Mouse (Mus musculus) erythroblast, embryonic 14.5 days (primary cell): ENCODE data around the gene Itpk1. TPM values are rescaled to one million over a fixed set of nuclear protein-coding genes. Genes with fewer than 3 reads are reported as not detected.

Experiments used
- H3K27me3 ChIP-seq: 2 replicates; pipeline ENCODE4 v1.6.1; 2012; ENCODE audit warnings: inconsistent platforms; ENCODE audit not compliant: control insufficient read depth
- H3K36me3 ChIP-seq: 2 replicates; pipeline ENCODE4 v1.6.1; 2012; ENCODE audit warnings: mild to moderate bottlenecking, inconsistent platforms; ENCODE audit not compliant: control insufficient read depth
- H3K4me1 ChIP-seq: 2 replicates; pipeline ENCODE4 v1.6.1; 2012; ENCODE audit warnings: inconsistent platforms; ENCODE audit not compliant: control insufficient read depth
- H3K4me3 ChIP-seq: replicated peaks from 2 replicates; pipeline ENCODE3; 2012; ENCODE audit warnings: moderate library complexity, mild to moderate bottlenecking, inconsistent platforms
- H3K9me3 ChIP-seq: 2 replicates; pipeline ENCODE4 v1.6.1; 2012; ENCODE audit warnings: low read length, inconsistent platforms, mixed read lengths; ENCODE audit not compliant: control insufficient read depth
- GATA1 ChIP-seq: IDR thresholded peaks from 2 replicates; pipeline ENCODE4 v1.6.1; 2012; ENCODE audit warnings: low read length, inconsistent platforms, mixed read lengths
- TAL1 ChIP-seq: IDR thresholded peaks from 3 replicates; pipeline ENCODE4 v1.6.1; 2012; ENCODE audit warnings: low read length, inconsistent platforms, mixed read lengths
- polyA plus RNA-seq: library from polyadenylated mRNA; stranded (reverse); fragments of >175 nt; gene quantifications from 2 replicates; pipeline ENCODE4 v1.2.3, GENCODE M21; 2012

Gene Itpk1
- polyA plus RNA-seq, 1 experiment: 0.24 TPM

DNA sequence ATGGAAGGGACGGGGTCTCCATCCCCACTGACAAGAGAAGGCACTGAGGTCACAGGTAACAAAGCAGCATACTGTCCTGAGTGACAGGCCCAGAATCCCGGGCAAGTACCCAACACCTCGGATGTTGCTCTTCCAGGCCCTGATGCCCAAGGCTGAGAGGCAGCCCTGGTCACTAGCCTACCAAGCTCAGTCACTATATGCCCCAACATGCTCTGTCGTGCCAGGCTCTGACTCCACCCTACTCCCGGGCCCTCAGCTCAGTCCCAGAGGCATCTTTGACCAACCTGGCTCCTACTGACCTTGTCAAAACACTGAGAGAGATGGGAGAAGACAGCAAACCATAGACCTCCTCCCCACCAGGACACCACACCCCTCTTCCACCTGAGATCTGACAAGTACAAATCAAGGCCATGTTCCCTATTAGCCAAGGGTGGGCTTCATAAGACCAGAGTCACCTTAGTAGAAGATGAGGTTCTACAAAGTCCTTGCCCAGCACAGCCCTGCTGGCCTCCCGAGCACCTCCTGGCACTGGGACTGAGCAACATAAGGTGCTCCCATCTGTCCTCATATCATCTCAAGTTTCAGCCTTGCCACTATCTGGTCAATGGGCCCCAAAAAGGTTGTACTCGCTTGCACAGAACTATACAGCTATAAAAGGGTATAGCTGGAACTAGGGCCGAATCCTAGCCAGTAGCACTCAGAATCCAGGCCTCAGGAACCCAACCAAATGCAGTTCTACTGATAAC lies 43.7 kb downstream of the Itpk1 start:
- Histone ChIP-seq H3K4me3 (no peak overlapping the region), H3K4me1 (no peaks in the 10 kb centered on the region), H3K27me3 (no peaks in the 10 kb centered on the region), H3K36me3 (no peaks in the 10 kb centered on the region), H3K9me3 (no peaks in the 10 kb centered on the region)
- TF ChIP-seq TAL1 (no peak), GATA1 (no peak)

DNA sequence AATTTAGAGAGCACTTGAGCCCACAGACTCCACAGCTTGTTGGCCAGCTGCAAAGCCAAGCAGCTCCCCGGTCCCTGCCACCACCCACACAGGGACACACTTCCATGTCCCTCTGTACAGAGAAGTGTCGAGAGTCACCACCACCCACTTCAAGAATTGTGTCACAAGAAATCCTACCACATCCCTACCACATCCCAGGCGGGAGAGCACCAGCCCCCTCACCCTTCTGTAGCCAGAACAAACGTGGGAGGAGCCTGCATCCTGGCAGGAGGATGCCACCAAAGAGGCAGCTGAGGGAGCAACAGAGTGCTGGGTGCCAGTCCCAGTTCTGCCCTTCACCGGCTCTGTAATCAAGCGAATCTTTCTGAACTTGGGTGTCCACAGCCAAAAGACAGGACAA lies 51.7 kb downstream of the Itpk1 start:
- Histone ChIP-seq H3K27me3 (no peaks in the 10 kb centered on the region), H3K36me3 (no peaks in the 10 kb centered on the region), H3K9me3 (no peaks in the 10 kb centered on the region), H3K4me3 (no peak overlapping the region), H3K4me1 (peaks cover 4% of the 10 kb centered on the region; the same call in 1 of the 2 replicates)
- no peak for TF ChIP-seq GATA1
- no peak for TF ChIP-seq TAL1

DNA sequence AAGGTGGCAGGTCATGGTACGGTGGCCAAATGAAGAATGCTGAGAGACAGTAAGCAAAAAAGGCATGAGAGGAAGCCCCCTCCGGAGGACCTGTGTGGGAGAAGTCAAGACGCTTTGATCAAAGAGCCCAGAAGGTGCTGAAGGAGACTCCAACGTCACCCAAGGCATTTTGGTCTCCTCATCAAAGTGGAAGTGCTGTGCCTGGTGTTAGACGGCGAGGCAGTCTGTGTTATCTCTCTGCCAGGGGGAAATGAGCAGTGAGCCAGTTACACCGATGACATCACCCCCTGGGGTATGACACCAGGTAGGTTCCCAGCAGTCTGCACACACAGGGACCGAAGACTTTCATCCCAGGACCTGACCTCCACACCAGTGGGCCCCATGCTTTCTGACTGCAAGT lies 52.3 kb downstream of the Itpk1 start:
- H3K9me3 ChIP-seq: no peaks in the 10 kb centered on the region
- no peaks in the 10 kb centered on the region for H3K36me3 ChIP-seq
- TF ChIP-seq TAL1: no peak
- TF ChIP-seq GATA1: no peak
- H3K27me3 ChIP-seq: no peaks in the 10 kb centered on the region
- no peak overlapping the region for H3K4me3 ChIP-seq
- H3K4me1 ChIP-seq: peaks cover 4% of the 10 kb centered on the region; the same call in 1 of the 2 replicates

DNA sequence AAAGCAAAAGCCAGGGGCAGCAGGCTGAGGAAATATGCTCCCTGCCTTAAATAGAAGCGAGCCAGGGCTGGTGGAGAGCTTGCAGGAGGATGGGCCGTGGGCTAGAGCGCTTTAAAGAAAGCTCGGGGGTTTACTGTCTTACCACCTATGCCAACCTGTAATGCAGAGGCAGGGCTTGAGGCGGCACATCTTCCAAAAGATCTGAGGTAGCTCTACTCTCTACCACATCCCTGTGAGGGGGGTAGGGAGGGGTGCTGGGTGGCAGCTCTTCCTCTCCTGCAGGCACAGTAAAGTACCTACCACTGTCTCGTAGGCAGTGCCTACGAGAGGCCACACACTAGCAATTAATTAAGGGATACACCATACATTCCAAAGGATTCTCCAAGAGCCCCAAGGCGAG lies 52.9 kb downstream of the Itpk1 start:
- H3K36me3 ChIP-seq: no peaks in the 10 kb centered on the region
- H3K27me3 ChIP-seq: no peaks in the 10 kb centered on the region
- no peak overlapping the region for H3K4me3 ChIP-seq
- peaks cover 4% of the 10 kb centered on the region; the same call in 1 of the 2 replicates for H3K4me1 ChIP-seq
- TF ChIP-seq TAL1: no peak
- TF ChIP-seq GATA1: no peak
- no peaks in the 10 kb centered on the region for H3K9me3 ChIP-seq

DNA sequence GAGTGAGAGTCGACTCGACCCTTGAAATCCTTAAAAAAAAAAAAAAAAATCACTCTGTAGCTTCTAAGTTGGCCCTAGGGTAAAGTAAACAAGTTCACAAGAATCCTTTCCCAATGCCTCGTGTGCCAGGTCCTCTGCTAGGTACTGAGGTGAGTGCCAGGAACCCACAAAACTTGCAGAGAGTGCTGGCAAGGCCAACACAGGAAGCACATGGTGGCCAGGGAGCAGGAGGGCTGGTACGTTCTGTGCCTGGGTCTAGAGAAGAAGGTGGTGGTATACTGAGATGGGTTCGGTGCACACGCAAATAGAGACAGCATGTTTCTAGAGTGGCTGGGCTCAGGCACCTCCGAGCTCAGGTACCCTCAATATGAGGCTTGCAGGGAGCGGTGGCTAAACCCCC lies 53.3 kb downstream of the Itpk1 start:
- Histone ChIP-seq H3K27me3 (no peaks in the 10 kb centered on the region), H3K9me3 (no peaks in the 10 kb centered on the region), H3K36me3 (no peaks in the 10 kb centered on the region), H3K4me3 (no peak overlapping the region), H3K4me1 (peaks cover 4% of the 10 kb centered on the region; the same call in 1 of the 2 replicates)
- TF ChIP-seq TAL1: no peak
- no peak for TF ChIP-seq GATA1

DNA sequence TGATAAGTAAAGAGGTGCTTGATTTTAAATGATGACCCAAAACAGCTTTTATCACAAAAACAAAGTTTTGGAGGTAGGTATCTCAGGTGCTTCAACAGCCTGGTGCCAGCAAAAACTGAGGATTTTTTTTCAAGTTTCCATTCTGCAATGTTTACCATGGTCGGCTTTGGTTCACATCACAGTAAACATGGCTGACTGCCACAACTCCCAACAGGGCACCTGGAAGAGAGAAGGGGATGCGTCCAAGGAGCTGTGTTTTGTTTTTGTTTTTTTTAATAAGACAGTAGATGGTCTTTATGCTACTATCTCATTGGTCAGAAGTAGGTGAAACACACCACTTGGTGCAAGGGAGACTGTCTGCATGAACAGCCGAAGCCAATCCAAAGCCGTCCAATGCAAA lies 54.1 kb downstream of the Itpk1 start:
- TF ChIP-seq GATA1: no peak
- Histone ChIP-seq H3K36me3 (no peaks in the 10 kb centered on the region), H3K4me3 (no peak overlapping the region)

GRCm38 (mm10) chr12:102647839-102648564 lies 56.7 kb downstream of the Itpk1 start:
- H3K9me3 ChIP-seq: no peaks in the 10 kb centered on the region
- no peak for TF ChIP-seq GATA1
- no peak for TF ChIP-seq TAL1
- H3K4me1 ChIP-seq: peaks cover 5% of the 10 kb centered on the region
- H3K36me3 ChIP-seq: no peaks in the 10 kb centered on the region
- no peaks in the 10 kb centered on the region for H3K27me3 ChIP-seq
- no peak overlapping the region for H3K4me3 ChIP-seq

More for the DNA sequence above, 54.1 kb downstream of the Itpk1 start:
- Histone ChIP-seq H3K27me3 (no peaks in the 10 kb centered on the region), H3K4me1 (peaks cover 5% of the 10 kb centered on the region), H3K9me3 (no peaks in the 10 kb centered on the region)

DNA sequence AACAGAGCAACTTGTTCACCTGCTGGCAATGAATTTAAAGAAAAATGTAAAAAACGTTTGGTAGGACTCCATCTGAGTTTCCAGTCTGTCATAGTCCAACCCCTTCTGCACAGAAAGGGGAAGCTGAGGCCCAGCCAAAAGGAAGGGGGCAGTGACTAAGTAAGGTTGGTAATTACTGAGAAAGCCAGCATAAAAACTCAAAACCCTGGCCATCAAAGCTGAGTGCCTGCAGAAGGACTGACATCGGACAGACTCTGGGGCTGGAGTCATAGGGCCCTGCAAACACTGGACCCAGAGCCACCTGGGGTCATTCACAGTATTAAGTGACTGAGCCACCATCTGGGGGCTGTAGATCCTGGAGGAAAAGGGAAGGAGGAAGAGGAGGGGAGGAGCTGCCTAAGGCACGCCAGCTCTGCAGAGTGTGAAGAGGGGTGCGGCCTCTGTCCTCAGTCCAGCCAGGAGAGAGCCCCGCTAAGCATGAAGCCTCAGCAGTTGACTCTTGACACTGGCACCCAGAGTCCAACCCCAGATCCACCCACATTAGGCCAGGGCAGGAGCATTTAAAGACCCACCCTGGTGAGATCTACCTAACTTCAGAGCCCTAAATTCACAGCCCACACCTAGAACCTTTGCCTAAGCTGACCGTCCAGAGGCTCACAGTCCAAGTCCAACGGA lies 58.0 kb downstream of the Itpk1 start:
- TF ChIP-seq TAL1: no peak
- TF ChIP-seq GATA1: no peak
- Histone ChIP-seq H3K27me3 (no peaks in the 10 kb centered on the region), H3K9me3 (no peaks in the 10 kb centered on the region), H3K36me3 (no peaks in the 10 kb centered on the region), H3K4me3 (no peak overlapping the region), H3K4me1 (peaks cover 1% of the 10 kb centered on the region)
